Mouse (Mus musculus) heart, adult 2 months (tissue): ENCODE measurements around the gene Igfals. TPM values are rescaled to one million over a fixed set of nuclear protein-coding genes. Genes with fewer than 3 reads are reported as not detected.

ENCODE experiments used
- DNase-seq, 2 experiments: peaks; one replicate each; pipeline ENCODE4 v3.0.0; 2021
- H3K27ac ChIP-seq: fragments of 200-600 bp; 2 replicates; pipeline ENCODE4 v1.8.1; 2022
- H3K27me3 ChIP-seq: fragments of 200-500 bp; 2 replicates; pipeline ENCODE4 v1.6.1; 2012; ENCODE audit warnings: mild to moderate bottlenecking, low read length, inconsistent platforms, mixed read lengths; ENCODE audit not compliant: control insufficient read depth, insufficient read depth
- H3K36me3 ChIP-seq: fragments of 200-500 bp; 2 replicates; pipeline ENCODE4 v1.6.1; 2012; ENCODE audit warnings: low read length, inconsistent platforms; ENCODE audit not compliant: control insufficient read depth, insufficient read depth
- H3K4me1 ChIP-seq: fragments of 200-500 bp; 2 replicates; pipeline ENCODE4 v1.6.1; 2011; ENCODE audit warnings: low read length; ENCODE audit not compliant: control insufficient read depth, insufficient read depth
- H3K4me3 ChIP-seq: fragments of 200-600 bp; 2 replicates; pipeline ENCODE4 v1.8.1; 2022
- H3K79me2 ChIP-seq: fragments of 200-500 bp; replicated peaks from 2 replicates; pipeline ENCODE4 v1.6.1; 2012; ENCODE audit warnings: mild to moderate bottlenecking, inconsistent platforms, low read length, moderate library complexity, mixed read lengths; ENCODE audit not compliant: control insufficient read depth, insufficient read depth
- H3K9ac ChIP-seq: fragments of 200-500 bp; 2 replicates; pipeline ENCODE4 v1.6.1; 2012; ENCODE audit warnings: low read depth, mild to moderate bottlenecking, control low read depth, inconsistent platforms, low read length, mixed read lengths
- CTCF ChIP-seq: fragments of 200-600 bp; IDR thresholded peaks from 2 replicates; pipeline ENCODE4 v1.8.1; 2022; ENCODE audit warnings: antibody characterized with exemption, mild to moderate bottlenecking, moderate library complexity
- EP300 ChIP-seq: fragments of 200-500 bp; IDR thresholded peaks from 2 replicates; pipeline ENCODE4 v1.6.1; 2011; ENCODE audit warnings: low read depth, low read length, control low read depth; ENCODE audit not compliant: insufficient read depth
- POLR2A ChIP-seq: fragments of 200-500 bp; IDR thresholded peaks from 2 replicates; pipeline ENCODE4 v1.6.1; 2011; ENCODE audit warnings: mild to moderate bottlenecking, low read depth, low read length, control low read depth; ENCODE audit not compliant: insufficient read depth
- WGBS: fragments of 180-500 bp; shearing (Covaris S2); methylation state at CpG from one replicate; pipeline ENCODE4 v1.1.7; 2018; 5-methylcytosine and 5-hydroxymethylcytosine counted together
- intact Hi-C: fragments of 180-260 bp; cut with DNase I; formaldehyde crosslinking; loops from one replicate; pipeline ENCODE4 v1.15.1; 2025
- polyA plus RNA-seq: library from polyadenylated mRNA; depleted of rRNA; stranded (reverse); fragments of >200 nt; gene quantifications from 2 replicates; pipeline ENCODE4 v1.2.3, GENCODE M21; 2012
- total RNA-seq, 2 experiments: library from RNA; stranded (reverse); gene quantifications; 2 replicates each; pipeline ENCODE4 v1.2.3; 2021

Igfals gene
- total and polyA plus RNA-seq, 3 experiments = 9.2 to 12.7 (median 11.7) TPM

DNA sequence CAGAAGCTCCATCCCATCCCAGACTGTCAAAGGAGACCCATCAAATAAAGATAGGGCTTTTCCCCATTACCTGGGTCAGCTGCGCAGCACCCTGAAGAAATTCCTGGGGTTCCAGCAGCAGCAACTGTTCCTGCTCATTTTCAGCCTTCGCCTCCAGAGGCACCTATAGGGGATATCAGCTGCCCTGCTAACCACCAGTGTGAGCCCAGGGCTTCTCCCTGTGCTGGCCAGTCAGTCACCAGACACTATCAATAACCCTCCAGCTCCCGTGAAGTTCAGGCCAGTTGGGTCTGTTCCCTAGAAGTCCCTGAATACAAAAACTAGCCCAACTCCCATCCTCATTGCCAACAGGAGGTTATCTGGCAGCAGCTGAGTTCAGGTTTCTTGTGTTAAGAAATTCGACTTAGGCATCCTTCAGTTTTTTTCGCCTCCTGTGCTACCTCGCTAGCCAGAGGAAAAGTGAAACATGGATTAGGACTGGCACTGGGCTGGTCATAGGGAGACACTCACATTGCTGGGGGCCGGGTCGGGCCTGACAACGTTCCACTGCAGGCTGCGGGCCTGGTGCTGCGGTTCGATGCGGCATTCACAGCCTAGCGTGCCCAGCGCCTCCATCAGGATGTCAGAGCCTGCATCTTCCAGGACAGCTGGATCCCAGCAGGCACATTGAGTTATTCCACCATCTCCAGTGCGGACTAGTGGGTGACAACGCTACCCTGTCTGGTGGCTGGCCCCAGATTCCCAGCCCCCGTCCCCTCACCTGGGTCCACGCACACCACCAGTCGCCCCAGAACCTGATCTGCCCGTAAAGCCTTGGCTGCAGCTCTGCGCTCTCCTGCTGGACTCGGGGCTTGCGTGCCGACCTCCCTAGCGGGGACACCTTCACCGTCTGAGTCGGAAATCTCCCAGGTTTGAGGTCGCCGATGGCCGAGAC, 28.5 kb downstream of the Igfals start:
- Histone ChIP-seq H3K27me3 (no peaks in the 10 kb centered on the region), H3K4me1 (peaks cover 3% of the 10 kb centered on the region), H3K36me3 (no peaks in the 10 kb centered on the region), H3K9ac (peak overlapping the region; percentile 94), H3K27ac (peak overlapping the region; percentile 92), H3K4me3 (peak overlapping the region; percentile 93), H3K79me2 (no peaks in the 10 kb centered on the region)
- DNase-seq = no peak
- no peak for TF ChIP-seq CTCF
- no peak for TF ChIP-seq POLR2A
- TF ChIP-seq EP300 = no peak
- 10% methylated on average over 31 of the region's 31 CpGs for WGBS
- intact Hi-C loops = no loop called here

GRCm38 (mm10) chr17:24894995-24895547, 29.3 kb downstream of the Igfals start, which contains the start of the genes Eme2 and Mrps34:
Gene Eme2, minus strand, starts transcription at chr17:24895087.
Gene Mrps34, plus strand, starts transcription at chr17:24895116.
- WGBS = under 1% methylated on average over 62 of the region's 62 CpGs

GRCm38 (mm10) chr17:24895571-24896240, 29.9 kb downstream of the Igfals start:
- peak overlapping the region; percentile 92 for H3K27ac ChIP-seq
- peak overlapping the region; percentile 94 for H3K9ac ChIP-seq
- no peaks in the 10 kb centered on the region for H3K27me3 ChIP-seq
- peak overlapping the region; percentile 93 for H3K4me3 ChIP-seq
- H3K4me1 ChIP-seq = peaks cover 3% of the 10 kb centered on the region
- 8% methylated on average over 23 of the region's 23 CpGs for WGBS
- no peak for TF ChIP-seq EP300
- no peak for TF ChIP-seq CTCF
- no peak for TF ChIP-seq POLR2A
- no peaks in the 10 kb centered on the region for H3K36me3 ChIP-seq
- no peaks in the 10 kb centered on the region for H3K79me2 ChIP-seq
- intact Hi-C loops = no loop called here
- DNase-seq = no peak

More at GRCm38 (mm10) chr17:24894995-24895547, 29.3 kb downstream of the Igfals start, which contains the start of the genes Eme2 and Mrps34:
- H3K4me1 ChIP-seq = peaks cover 3% of the 10 kb centered on the region
- H3K36me3 ChIP-seq = no peaks in the 10 kb centered on the region
- peak; percentile 86 to 88 for DNase-seq
- peak within 1 kb of the TSS; percentile 92 for H3K27ac ChIP-seq
- H3K4me3 ChIP-seq = peak within 1 kb of the TSS; percentile 93
- H3K79me2 ChIP-seq = no peaks in the 10 kb centered on the region
- intact Hi-C loops = no loop called here
- no peaks in the 10 kb centered on the region for H3K27me3 ChIP-seq
- peak within 1 kb of the TSS; percentile 94 for H3K9ac ChIP-seq
- TF ChIP-seq POLR2A (peak; percentile 82), CTCF (no peak), EP300 (peak; percentile 72; the same call in 1 of the 2 replicates)

DNA sequence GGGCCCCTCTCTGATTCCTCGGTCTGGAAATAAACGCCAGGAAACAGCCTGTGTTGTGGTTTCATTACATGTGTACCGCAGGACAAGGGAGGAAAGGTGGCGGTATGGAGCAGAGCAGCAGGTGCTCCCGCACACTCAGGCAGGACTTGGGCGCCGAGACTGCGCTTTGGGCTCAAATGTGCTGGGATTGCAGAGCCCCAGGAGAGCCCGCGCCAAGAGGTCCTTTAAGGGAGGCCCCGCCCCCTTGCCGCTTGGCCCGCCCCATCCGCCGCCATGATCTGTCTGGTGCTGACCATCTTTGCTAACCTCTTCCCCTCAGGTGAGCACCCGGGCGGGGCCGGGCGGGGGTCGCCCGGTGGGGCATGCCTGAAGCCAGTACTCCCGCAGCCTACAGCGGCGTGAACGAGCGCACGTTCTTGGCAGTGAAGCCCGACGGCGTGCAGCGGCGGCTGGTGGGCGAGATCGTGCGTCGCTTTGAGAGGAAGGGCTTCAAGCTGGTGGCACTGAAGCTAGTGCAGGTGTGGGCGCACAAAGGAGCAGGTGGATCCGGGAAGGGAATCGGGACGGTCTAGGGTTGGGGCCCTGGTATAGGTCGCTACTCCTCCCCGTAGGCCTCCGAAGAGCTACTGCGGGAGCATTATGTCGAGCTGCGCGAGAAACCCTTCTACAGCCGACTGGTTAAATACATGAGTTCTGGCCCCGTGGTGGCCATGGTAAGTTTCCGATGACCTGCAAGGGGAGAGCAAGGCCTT, 30.6 kb downstream of the Igfals start, which contains the start of gene Nme3:
TSS of gene Nme3 (plus strand) at position 260 of the 752 bp plus-strand sequence.
- Histone ChIP-seq H3K36me3 (no peaks in the 10 kb centered on the region), H3K27me3 (no peaks in the 10 kb centered on the region), H3K9ac (peak within 1 kb of the TSS; percentile 94), H3K4me1 (peaks cover 3% of the 10 kb centered on the region), H3K27ac (peak within 1 kb of the TSS; percentile 92), H3K79me2 (no peaks in the 10 kb centered on the region), H3K4me3 (peak within 1 kb of the TSS; percentile 93)
- TF ChIP-seq EP300 (no peak), CTCF (peak; percentile 17; the same call in 1 of the 2 replicates), POLR2A (peak; percentile 47; the same call in 1 of the 2 replicates)
- intact Hi-C loops = no loop called here
- peak; percentile 80 to 82 for DNase-seq
- WGBS = 1% methylated on average over 50 of the region's 50 CpGs

GRCm38 (mm10) chr17:24896993-24897269, 31.1 kb downstream of the Igfals start:
- Histone ChIP-seq H3K27me3 (no peaks in the 10 kb centered on the region), H3K36me3 (no peaks in the 10 kb centered on the region), H3K9ac (peak overlapping the region; percentile 71), H3K4me3 (peak overlapping the region; percentile 93), H3K27ac (peak overlapping the region; percentile 92), H3K79me2 (no peaks in the 10 kb centered on the region), H3K4me1 (peaks cover 3% of the 10 kb centered on the region)
- no peak for DNase-seq
- intact Hi-C loops = no loop called here
- 51% methylated on average over 11 of the region's 11 CpGs for WGBS
- TF ChIP-seq POLR2A = no peak
- TF ChIP-seq EP300 = 0 out of 2 replicates have a peak, but pooled peaks have one; percentile 13
